ENCODE assay signal across 10 mouse cellular contexts in genomic region chr10:63455110-63455878, GRCm38 (mm10). TPM values are rescaled to one million over a fixed set of nuclear protein-coding genes. Genes with fewer than 3 reads are reported as not detected.
A peak's percentile ranks its signal among the peaks of the same experiment; 100 is the strongest.
DNase-seq lines count a peak whose midpoint lies in the region; ATAC-seq lines count a peak whose summit lies in the region.
"Had no signal": no experiment of that assay in that cellular context is flagged by ENCODE, and none has a peak within 500 bp of the region (broad histone marks: within the 10 kb centered on the region; RNA-seq: fewer than 3 reads in every experiment).

No protein-coding gene starts in this region.

- WGBS in hindbrain, embryonic 11.5 days: 54% methylated on average over 8 of the region's 8 CpGs
- 60% methylated on average over 8 of the region's 8 CpGs for WGBS in hindbrain, embryonic 10.5 days
- WGBS in hindbrain, embryonic 16.5 days: 34% methylated on average over 8 of the region's 8 CpGs
- 31% methylated on average over 8 of the region's 8 CpGs for WGBS in midbrain, embryonic 14.5 days

- peak; percentile 57; the same call in 1 of the 2 replicates for ATAC-seq in hindbrain, embryonic 11.5 days (ENCODE audit: low FRiP score)
- ATAC-seq in common myeloid progenitor, adult 5-6 weeks (replicated peaks; ENCODE audit: low read depth, poor library complexity, severe bottlenecking): peak; percentile 68; the same call in 1 of the 2 replicates
- peak; percentile 83 for ATAC-seq in hindbrain, embryonic 16.5 days
- ATAC-seq in midbrain, embryonic 14.5 days (ENCODE audit: low FRiP score, low TSS enrichment): peak; percentile 57
- ATAC-seq: liver, embryonic 12.5 days had no signal

- no peak overlapping the region for H3K27ac ChIP-seq in hindbrain, embryonic 11.5 days (ENCODE audit: low read depth, low read length)
- H3K27ac ChIP-seq in hindbrain, embryonic 10.5 days: no peak overlapping the region
- 0 out of 2 replicates have a peak overlapping the region, but pooled peaks have one; percentile 23 for H3K27ac ChIP-seq in hindbrain, embryonic 16.5 days (ENCODE audit: low read depth, low read length)
- H3K27ac ChIP-seq in midbrain, embryonic 14.5 days (replicated peaks; ENCODE audit: low read depth, low read length): 0 out of 2 replicates have a peak overlapping the region, but pooled peaks have one; percentile 20
- H3K27ac ChIP-seq: liver, embryonic 12.5 days had no signal

- H3K36me3 ChIP-seq in hindbrain, embryonic 11.5 days (ENCODE audit: control insufficient read depth, insufficient read depth, low read length): no peaks in the 10 kb centered on the region
- no peaks in the 10 kb centered on the region for H3K36me3 ChIP-seq in hindbrain, embryonic 10.5 days
- H3K36me3 ChIP-seq in hindbrain, embryonic 16.5 days (ENCODE audit: control insufficient read depth, insufficient read depth, low read length): no peaks in the 10 kb centered on the region
- H3K36me3 ChIP-seq in midbrain, embryonic 14.5 days (ENCODE audit: control insufficient read depth, insufficient read depth, low read length): no peaks in the 10 kb centered on the region
- H3K36me3 ChIP-seq: liver, embryonic 12.5 days had no signal

- no peaks in the 10 kb centered on the region for H3K9me3 ChIP-seq in hindbrain, embryonic 11.5 days (ENCODE audit: control insufficient read depth, low read length)
- H3K9me3 ChIP-seq in hindbrain, embryonic 10.5 days: no peaks in the 10 kb centered on the region
- no peaks in the 10 kb centered on the region for H3K9me3 ChIP-seq in hindbrain, embryonic 16.5 days (ENCODE audit: control insufficient read depth, low read length)
- no peaks in the 10 kb centered on the region for H3K9me3 ChIP-seq in midbrain, embryonic 14.5 days (ENCODE audit: control insufficient read depth, low read length)
- H3K9me3 ChIP-seq: liver, embryonic 12.5 days had no signal

- no peak overlapping the region for H3K4me2 ChIP-seq in hindbrain, embryonic 11.5 days (replicated peaks; ENCODE audit: low read depth, low read length)
- H3K4me2 ChIP-seq in hindbrain, embryonic 16.5 days (ENCODE audit: low read length): no peak overlapping the region
- H3K4me2 ChIP-seq in midbrain, embryonic 14.5 days (ENCODE audit: low read length): no peak overlapping the region
- H3K4me2 ChIP-seq: liver, embryonic 12.5 days had no signal

- DNase-seq in hindbrain, embryonic 11.5 days (ENCODE audit: low spot score): no peak
- no peak for DNase-seq in hindbrain, embryonic 10.5 days (ENCODE audit: low spot score)
- DNase-seq in midbrain, embryonic 14.5 days: peak; percentile 72
- no peak for DNase-seq in gastrocnemius, postnatal 10 days
- DNase-seq in left cerebral cortex, postnatal 10 days (ENCODE audit: extremely low spot score in 1 of 2, low spot score in 2 of 2): no peak
- no peak for DNase-seq in thymus, postnatal 4 days

- no peaks in the 10 kb centered on the region for H3K27me3 ChIP-seq in hindbrain, embryonic 11.5 days (ENCODE audit: control insufficient read depth, insufficient read depth, low read length)
- no peaks in the 10 kb centered on the region for H3K27me3 ChIP-seq in hindbrain, embryonic 10.5 days (ENCODE audit: insufficient read depth, poor library complexity, severe bottlenecking)
- no peaks in the 10 kb centered on the region for H3K27me3 ChIP-seq in hindbrain, embryonic 16.5 days (replicated peaks; ENCODE audit: control insufficient read depth, insufficient read depth, low read length)
- no peaks in the 10 kb centered on the region for H3K27me3 ChIP-seq in midbrain, embryonic 14.5 days (ENCODE audit: control insufficient read depth, insufficient read depth, low read length)
- H3K27me3 ChIP-seq: liver, embryonic 12.5 days had no signal

- no peak overlapping the region for H3K4me3 ChIP-seq in hindbrain, embryonic 11.5 days (ENCODE audit: low read depth, low read length)
- H3K4me3 ChIP-seq in hindbrain, embryonic 10.5 days: no peak overlapping the region
- H3K4me3 ChIP-seq in hindbrain, embryonic 16.5 days (ENCODE audit: low read length): no peak overlapping the region
- no peak overlapping the region for H3K4me3 ChIP-seq in midbrain, embryonic 14.5 days (replicated peaks; ENCODE audit: low read depth, low read length)
- H3K4me3 ChIP-seq: liver, embryonic 12.5 days had no signal

- H3K4me1 ChIP-seq in hindbrain, embryonic 11.5 days (replicated peaks; ENCODE audit: control insufficient read depth, insufficient read depth, low read length): no peaks in the 10 kb centered on the region
- H3K4me1 ChIP-seq in hindbrain, embryonic 10.5 days (replicated peaks): 0 out of 2 replicates have a peak, but pooled peaks cover 6% of the 10 kb centered on the region
- no peaks in the 10 kb centered on the region; the same call in 1 of the 2 replicates for H3K4me1 ChIP-seq in hindbrain, embryonic 16.5 days (ENCODE audit: control insufficient read depth, insufficient read depth, low read depth, low read length)
- H3K4me1 ChIP-seq in midbrain, embryonic 14.5 days (ENCODE audit: control insufficient read depth, insufficient read depth, low read length): no peaks in the 10 kb centered on the region
- H3K4me1 ChIP-seq: liver, embryonic 12.5 days had no signal

- intact Hi-C loops in left cerebral cortex, postnatal 10 days (cut with DNase I): no loop called here

- H3K9ac ChIP-seq in hindbrain, embryonic 11.5 days (ENCODE audit: low read depth, low read length): no peak overlapping the region
- H3K9ac ChIP-seq in hindbrain, embryonic 16.5 days (ENCODE audit: low read depth, low read length): no peak overlapping the region
- H3K9ac ChIP-seq in midbrain, embryonic 14.5 days (replicated peaks; ENCODE audit: low read length): no peak overlapping the region
- H3K9ac ChIP-seq: liver, embryonic 12.5 days had no signal

RNA-seq across cellular contexts. Expression of gene Ctnna3, which starts 25.4 kb away (rescaled TPM):
- 0.42 TPM in 1 of 2 replicates, not detected in the other for polyA plus RNA-seq in hindbrain, embryonic 11.5 days (2014; fragmentation: Nextera tagmentation; extraction: Ambion mirVana)
- 0.07 and 0.21 TPM in 2 replicates for polyA plus RNA-seq in hindbrain, embryonic 10.5 days (2016; fragmentation: Nextera tagmentation; extraction: Ambion mirVana)
- not detected in 2 replicates for total RNA-seq in common myeloid progenitor, adult 5-6 weeks (2017)
- 1.8 and 2.3 TPM in 2 replicates for polyA plus RNA-seq in hindbrain, embryonic 16.5 days (2015; fragmentation: Nextera tagmentation; extraction: Ambion mirVana)
- 0.94 and 1.1 TPM in 2 replicates for polyA plus RNA-seq in midbrain, embryonic 14.5 days (2014; fragmentation: Nextera tagmentation; extraction: Ambion mirVana)
- 10 to 100 TPM; 23.0 to 24.9 TPM for total RNA-seq in gastrocnemius, postnatal 10 days (2021)
- 1 to 10 TPM; 1.4 TPM for total RNA-seq in left cerebral cortex, postnatal 10 days (2021)

RNA-seq across cellular contexts. Expression of gene Gm7075, which starts 33.7 kb away (rescaled TPM):
- polyA plus RNA-seq in hindbrain, embryonic 11.5 days (2014; fragmentation: Nextera tagmentation; extraction: Ambion mirVana): 0.63 TPM in 1 of 2 replicates, not detected in the other
- polyA plus RNA-seq in hindbrain, embryonic 10.5 days (2016; fragmentation: Nextera tagmentation; extraction: Ambion mirVana): not detected in 2 replicates
- total RNA-seq in common myeloid progenitor, adult 5-6 weeks (2017): not detected in 2 replicates
- polyA plus RNA-seq in hindbrain, embryonic 16.5 days (2015; fragmentation: Nextera tagmentation; extraction: Ambion mirVana): not detected in 2 replicates
- polyA plus RNA-seq in midbrain, embryonic 14.5 days (2014; fragmentation: Nextera tagmentation; extraction: Ambion mirVana): not detected in 2 replicates
- not detected for total RNA-seq in gastrocnemius, postnatal 10 days (2021)
- not detected for total RNA-seq in left cerebral cortex, postnatal 10 days (2021)
- polyA plus RNA-seq: liver, embryonic 12.5 days; spleen, adult 2 months had no signal

Comparison
In these comparisons a context has a peak if more than half of its experiments do, and no peak if none do; other contexts are left out.
1. H3K27ac ChIP-seq: peak in hindbrain, embryonic 16.5 days (single experiment) and midbrain, embryonic 14.5 days (single experiment); none in hindbrain, embryonic 11.5 days (single experiment) and hindbrain, embryonic 10.5 days (single experiment).
2. Peak in every context shown above with its lines, with median percentiles within 50 percentile points of each other: ATAC-seq.